Mouse (Mus musculus) lung, adult 2 months (tissue): Measurements from ENCODE around the gene Krtap5-2.
"Not testable (repeated sequence)": the region's sequence is repeated elsewhere in the genome, so short reads cannot be mapped to it uniquely, and the experiment has no call there.

Experiments
- CTCF ChIP-seq: fragments of 200-500 bp; IDR thresholded peaks from 2 replicates; pipeline ENCODE4 v1.5.1; 2011; ENCODE audit warnings: mild to moderate bottlenecking, low read length, control low read depth; ENCODE audit not compliant: insufficient read depth
- POLR2A ChIP-seq: fragments of 200-500 bp; IDR thresholded peaks from 2 replicates; pipeline ENCODE4 v1.6.1; 2011; ENCODE audit warnings: low read depth, mild to moderate bottlenecking, control low read depth, low read length, borderline replicate concordance; ENCODE audit errors: extremely low read depth

GRCm38 (mm10) chr7:142206891-142207290 lies 31.1 kb upstream of the Krtap5-2 start:
- TF ChIP-seq CTCF, POLR2A: not testable (repeated sequence)
